Mouse (Mus musculus): ENCODE data around the gene Bag3.

- no peak for TF ChIP-seq CTCF (IDR thresholded peaks at IDR 0.05; ENCODE audit: low read depth)
- TF ChIP-seq EP300 (IDR thresholded peaks at IDR 0.05; ENCODE audit: low read depth): no peak
Observed at GRCm38 (mm10) chr7:128531929-128532328, 8.5 kb downstream of the Bag3 start.

All from liver, postnatal 0 days (tissue).